Mouse (Mus musculus): ENCODE data around the gene Mettl7a3. TPM values are rescaled to one million over a fixed set of nuclear protein-coding genes. Genes with fewer than 3 reads are reported as not detected.
"Not testable (repeated sequence)": the region's sequence is repeated elsewhere in the genome, so short reads cannot be mapped to it uniquely, and the experiment has no call there.

The Mettl7a3 gene
- total RNA-seq, 2 experiments from 2014 or later: 0.37 to 0.48 TPM

GRCm38 (mm10) chr15:100375066-100375465 lies 40.3 kb downstream of the Mettl7a3 start:
- intact Hi-C loops (cut with DNase I): no loop called here
- peak; percentile 72 to 85 for DNase-seq (ENCODE audit: low spot score in 2 of 2)

GRCm38 (mm10) chr15:100377847-100378505 lies 43.2 kb downstream of the Mettl7a3 start:
- intact Hi-C loops (cut with DNase I): not testable (repeated sequence)
- DNase-seq (ENCODE audit: low spot score in 2 of 2): peak in 1 of 2 experiments; percentile 15

GRCm38 (mm10) chr15:100379658-100380057 lies 44.9 kb downstream of the Mettl7a3 start:
- intact Hi-C loops (cut with DNase I): no loop called here
- no peak for DNase-seq (ENCODE audit: low spot score in 2 of 2)

- no peak for DNase-seq (ENCODE audit: low spot score in 2 of 2)
- intact Hi-C loops (cut with DNase I): no loop called here
Observed at GRCm38 (mm10) chr15:100380104-100380503, 45.4 kb downstream of the Mettl7a3 start.

- DNase-seq (ENCODE audit: low spot score in 2 of 2): no peak
- intact Hi-C loops (cut with DNase I): loop anchor here (5.0 kb wide), 1 partner anchor 72 kb away; no protein-coding TSS in a partner anchor
Observed at GRCm38 (mm10) chr15:100385705-100386104, 51.0 kb downstream of the Mettl7a3 start.

- DNase-seq (ENCODE audit: low spot score in 2 of 2): no peak
- intact Hi-C loops (cut with DNase I): loop anchor here (5.0 kb wide), 1 partner anchor 70 kb away; no protein-coding TSS in a partner anchor
Observed at GRCm38 (mm10) chr15:100387544-100388223, 53.0 kb downstream of the Mettl7a3 start.

- DNase-seq (ENCODE audit: low spot score in 2 of 2): no peak
- intact Hi-C loops (cut with DNase I): loop anchor here (5.0 kb wide), 1 partner anchor 69 kb away; no protein-coding TSS in a partner anchor
Observed at GRCm38 (mm10) chr15:100388224-100388835, 53.6 kb downstream of the Mettl7a3 start.

- DNase-seq (ENCODE audit: low spot score in 2 of 2): no peak
- intact Hi-C loops (cut with DNase I): loop anchor here (5.0 kb wide), 1 partner anchor 68 kb away; no protein-coding TSS in a partner anchor
Observed at GRCm38 (mm10) chr15:100388886-100389285, 54.2 kb downstream of the Mettl7a3 start.

Other genes starting within 250 kb of the Mettl7a3 start
- gene Atf1, start 107.1 kb upstream of the Mettl7a3 start, total RNA-seq (2021): 10 to 100 TPM; 19.2 to 21.4 TPM
- not detected for gene Tmprss12, start 54.1 kb upstream of the Mettl7a3 start, total RNA-seq (2021)
- gene Mettl7a1, start 30.8 kb upstream of the Mettl7a3 start, total RNA-seq (2021): 10 to 100 TPM; 27.0 to 31.6 TPM
- not detected for gene Methig1, start 18.2 kb downstream of the Mettl7a3 start, total RNA-seq (2021)
- under 1 TPM; 0.27 to 0.30 TPM for gene Mettl7a2, start 18.3 kb downstream of the Mettl7a3 start, total RNA-seq (2021)
- not detected for gene Higd1c, start 29.6 kb downstream of the Mettl7a3 start, total RNA-seq (2021)
- not detected for gene Gm5475, start 87.2 kb downstream of the Mettl7a3 start, total RNA-seq (2021)
- gene Slc11a2, start 90.1 kb downstream of the Mettl7a3 start, total RNA-seq (2021): 10 to 100 TPM; 54.1 to 63.5 TPM
- gene Letmd1, start 134.1 kb downstream of the Mettl7a3 start, total RNA-seq (2021): 10 to 100 TPM; 60.7 to 63.6 TPM
- gene Csrnp2, start 160.6 kb downstream of the Mettl7a3 start, total RNA-seq (2021): 10 to 100 TPM; 36.2 to 36.8 TPM
- gene Tfcp2, start 217.1 kb downstream of the Mettl7a3 start, total RNA-seq (2021): 10 to 100 TPM; 28.9 to 30.3 TPM